Mouse (Mus musculus) kidney, embryonic 15.5 days (tissue): ENCODE data around the gene Dchs2. TPM values are rescaled to one million over a fixed set of nuclear protein-coding genes. Genes with fewer than 3 reads are reported as not detected.

ENCODE experiments used
- ATAC-seq: fragments of 200-750 bp; cut with Nextera tagmentation; replicated peaks from 2 replicates; pipeline ENCODE4 v1.8.0; 2017; ENCODE audit warnings: moderate TSS enrichment; ENCODE audit not compliant: low FRiP score
- H3K27ac ChIP-seq: fragments of 300-500 bp; sonication (generic); 2 replicates; pipeline ENCODE4 v1.5.1; 2015; ENCODE audit warnings: mild to moderate bottlenecking, inconsistent platforms
- H3K27me3 ChIP-seq: fragments of 300-500 bp; sonication (generic); 2 replicates; pipeline ENCODE4 v1.6.1; 2015; ENCODE audit warnings: inconsistent platforms
- H3K36me3 ChIP-seq: fragments of 300-500 bp; sonication (generic); 2 replicates; pipeline ENCODE4 v1.6.1; 2015; ENCODE audit warnings: inconsistent platforms
- H3K4me1 ChIP-seq: fragments of 300-500 bp; sonication (generic); 2 replicates; pipeline ENCODE4 v1.6.1; 2015; ENCODE audit warnings: inconsistent platforms
- H3K4me2 ChIP-seq: fragments of 300-500 bp; sonication (generic); 2 replicates; pipeline ENCODE4 v1.6.1; 2015; ENCODE audit warnings: moderate library complexity, mild to moderate bottlenecking, inconsistent platforms
- H3K4me3 ChIP-seq: fragments of 300-500 bp; sonication (generic); replicated peaks from 2 replicates; pipeline ENCODE4 v1.5.1; 2015; ENCODE audit warnings: mild to moderate bottlenecking, inconsistent platforms
- H3K9ac ChIP-seq: fragments of 300-500 bp; sonication (generic); 2 replicates; pipeline ENCODE4 v1.6.1; 2015; ENCODE audit warnings: mild to moderate bottlenecking, inconsistent platforms
- H3K9me3 ChIP-seq: fragments of 300-500 bp; sonication (generic); replicated peaks from 2 replicates; pipeline ENCODE4 v1.6.1; 2016; ENCODE audit warnings: inconsistent platforms
- WGBS: fragments of 180-500 bp; shearing (Covaris S2); methylation state at CpG from one replicate; pipeline ENCODE4 v1.1.7; 2015; ENCODE audit warnings: mixed read lengths; 5-methylcytosine and 5-hydroxymethylcytosine counted together
- polyA plus RNA-seq: library from polyadenylated mRNA; unstranded; fragments of >200 nt; fragmentation: Nextera tagmentation; extraction: Ambion mirVana; gene quantifications from 2 replicates; pipeline ENCODE4 v1.2.1, GENCODE M21; 2015

Dchs2 gene
- polyA plus RNA-seq, 1 experiment from 2014 or later: 0.21 TPM

DNA sequence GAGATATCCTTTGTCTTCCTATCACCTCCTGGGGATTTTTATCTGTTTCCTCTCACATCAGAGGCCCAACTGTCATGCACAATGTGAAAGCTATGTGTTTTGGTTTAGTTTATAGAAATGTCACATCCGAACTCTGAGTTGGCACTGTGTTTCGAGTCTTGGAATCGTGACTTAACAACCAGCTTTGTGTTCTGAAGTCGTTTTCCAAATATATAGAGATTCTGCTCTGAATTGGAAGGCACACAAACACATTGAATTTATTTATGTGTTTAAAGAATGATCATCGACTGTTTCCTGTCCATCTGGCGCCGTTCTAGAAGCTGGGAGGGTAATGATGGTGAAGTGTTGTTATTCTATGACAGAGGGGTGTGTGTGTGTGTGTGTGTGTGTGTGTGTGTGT lies 84.8 kb downstream of the Dchs2 start:
- Histone ChIP-seq H3K4me2 (no peak overlapping the region), H3K9ac (no peak overlapping the region), H3K4me1 (peaks cover 30% of the 10 kb centered on the region), H3K4me3 (no peak overlapping the region), H3K27me3 (no peaks in the 10 kb centered on the region; the same call in 1 of the 2 replicates), H3K27ac (peak overlapping the region; percentile 32; the same call in 1 of the 2 replicates), H3K36me3 (no peaks in the 10 kb centered on the region), H3K9me3 (no peaks in the 10 kb centered on the region)
- ATAC-seq: no peak
- WGBS: 34% methylated on average over 7 of the region's 7 CpGs

DNA sequence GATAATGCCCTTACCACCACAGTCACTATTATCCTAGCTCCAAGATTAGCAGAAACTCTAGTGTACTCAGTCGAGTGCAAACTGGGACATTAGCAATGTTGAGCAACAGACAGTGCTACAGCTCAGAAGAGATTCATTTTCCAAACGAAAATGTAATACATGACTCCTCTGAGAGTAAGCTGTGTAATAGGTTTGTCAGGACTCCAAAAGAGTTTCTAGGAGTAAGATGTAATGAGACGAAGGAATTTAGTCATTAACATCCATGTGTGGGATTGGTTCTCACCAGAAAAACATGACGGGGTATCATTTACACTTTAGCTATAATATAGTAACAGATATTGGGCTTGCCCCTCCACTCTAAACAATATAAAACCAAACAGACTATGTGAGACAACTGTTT lies 90.3 kb downstream of the Dchs2 start:
- Histone ChIP-seq H3K36me3 (no peaks in the 10 kb centered on the region), H3K9ac (no peak overlapping the region), H3K27ac (no peak overlapping the region), H3K4me1 (peaks cover 5% of the 10 kb centered on the region; the same call in 1 of the 2 replicates), H3K4me3 (no peak overlapping the region), H3K27me3 (no peaks in the 10 kb centered on the region), H3K9me3 (no peaks in the 10 kb centered on the region), H3K4me2 (no peak overlapping the region)
- no peak for ATAC-seq
- WGBS: 82% methylated on average over 4 of the region's 4 CpGs

DNA sequence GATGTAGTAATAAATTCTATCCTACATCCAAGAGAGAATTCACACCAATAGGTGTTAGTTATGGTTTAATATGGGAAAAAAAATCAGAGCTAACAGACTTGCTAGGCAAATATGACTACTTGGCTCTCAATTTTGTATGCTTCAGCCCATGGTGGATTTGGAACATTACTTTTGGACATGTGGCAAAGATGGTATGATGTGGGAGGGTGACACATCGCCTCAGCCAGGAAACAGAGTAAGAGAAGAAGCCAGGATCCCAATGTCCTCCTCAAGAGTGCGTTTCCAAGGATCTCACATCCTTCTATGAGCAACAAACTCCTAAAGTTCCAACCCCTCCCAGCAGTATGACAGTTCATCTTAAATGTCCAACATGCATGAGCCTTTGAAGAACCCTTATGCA lies 92.4 kb downstream of the Dchs2 start:
- Histone ChIP-seq H3K4me1 (peaks cover 5% of the 10 kb centered on the region; the same call in 1 of the 2 replicates), H3K9ac (no peak overlapping the region), H3K4me2 (no peak overlapping the region), H3K36me3 (no peaks in the 10 kb centered on the region), H3K27me3 (no peaks in the 10 kb centered on the region), H3K4me3 (no peak overlapping the region), H3K9me3 (no peaks in the 10 kb centered on the region), H3K27ac (no peak overlapping the region)
- 91% methylated on average over 2 of the region's 2 CpGs for WGBS
- no peak for ATAC-seq

DNA sequence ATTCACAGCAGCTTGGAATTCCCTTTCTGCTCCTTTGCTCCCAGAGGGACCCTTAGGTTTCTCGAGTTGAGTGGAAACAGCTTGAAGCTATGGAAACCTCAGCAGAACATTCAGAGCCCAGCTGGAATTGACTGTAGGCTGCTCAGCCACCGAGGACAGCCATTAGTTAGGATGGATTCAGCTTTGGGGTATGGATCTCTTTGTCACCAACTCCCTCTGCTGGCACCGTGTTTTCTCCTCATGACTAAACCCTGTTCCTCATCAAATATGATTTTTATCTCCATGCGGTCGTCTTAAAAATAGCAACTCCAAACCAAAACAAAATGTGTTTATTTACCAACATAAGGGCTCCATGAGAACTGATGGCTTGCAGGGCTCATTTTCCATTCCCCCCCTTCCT lies 94.4 kb downstream of the Dchs2 start:
- peaks cover 5% of the 10 kb centered on the region; the same call in 1 of the 2 replicates for H3K4me1 ChIP-seq
- WGBS: 33% methylated on average over 5 of the region's 5 CpGs
- H3K27ac ChIP-seq: no peak overlapping the region

DNA sequence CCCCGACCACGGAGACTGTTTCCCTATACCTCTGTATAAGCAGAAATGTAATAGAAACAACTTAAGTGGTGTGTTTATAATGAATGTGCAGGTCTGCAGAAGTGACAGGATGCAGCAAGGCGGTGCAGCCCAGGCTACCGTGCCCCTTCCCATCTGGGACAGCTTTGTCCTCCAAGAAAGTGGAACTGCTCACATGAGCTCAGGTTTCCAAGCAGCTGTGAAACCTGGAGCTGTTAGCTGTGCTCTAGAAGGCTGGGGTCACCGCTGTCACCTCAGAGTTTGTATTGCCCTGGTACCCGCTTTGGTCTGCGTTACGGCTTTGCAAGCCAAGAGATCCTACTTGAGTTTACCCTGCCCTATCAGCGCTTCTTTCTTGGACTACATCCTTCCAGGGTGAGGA lies 100.6 kb downstream of the Dchs2 start:
- Histone ChIP-seq H3K4me1 (0 out of 2 replicates have a peak, but pooled peaks cover 7% of the 10 kb centered on the region), H3K36me3 (no peaks in the 10 kb centered on the region), H3K27me3 (no peaks in the 10 kb centered on the region), H3K4me2 (no peak overlapping the region), H3K27ac (no peak overlapping the region), H3K4me3 (no peak overlapping the region), H3K9ac (no peak overlapping the region), H3K9me3 (no peaks in the 10 kb centered on the region)
- 43% methylated on average over 9 of the region's 9 CpGs for WGBS
- ATAC-seq: peak; percentile 71

More for the DNA sequence above, 94.4 kb downstream of the Dchs2 start:
- no peak overlapping the region for H3K4me2 ChIP-seq
- H3K36me3 ChIP-seq: no peaks in the 10 kb centered on the region
- no peak overlapping the region for H3K9ac ChIP-seq
- no peaks in the 10 kb centered on the region for H3K27me3 ChIP-seq
- no peaks in the 10 kb centered on the region for H3K9me3 ChIP-seq
- no peak for ATAC-seq
- H3K4me3 ChIP-seq: no peak overlapping the region

DNA sequence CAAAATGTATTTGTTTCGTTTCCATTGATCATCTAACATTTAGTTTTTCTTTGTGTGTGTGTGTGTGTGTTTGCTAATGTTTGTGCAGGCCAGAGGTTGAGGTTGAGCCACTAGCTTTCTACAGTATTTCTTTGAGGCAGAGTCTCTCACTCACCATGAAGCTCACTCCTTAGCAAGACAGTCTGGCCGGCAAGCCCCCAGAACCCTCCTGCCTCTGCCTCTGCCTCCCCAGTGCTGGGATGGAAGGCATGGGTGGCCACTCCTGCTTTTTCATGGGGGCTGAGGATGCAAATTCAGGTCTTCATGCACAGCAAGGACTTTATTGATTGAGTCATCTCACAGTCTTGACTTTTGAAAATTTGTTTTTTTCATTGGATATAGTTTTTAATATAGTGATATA lies 102.6 kb downstream of the Dchs2 start:
- no peak for ATAC-seq

DNA sequence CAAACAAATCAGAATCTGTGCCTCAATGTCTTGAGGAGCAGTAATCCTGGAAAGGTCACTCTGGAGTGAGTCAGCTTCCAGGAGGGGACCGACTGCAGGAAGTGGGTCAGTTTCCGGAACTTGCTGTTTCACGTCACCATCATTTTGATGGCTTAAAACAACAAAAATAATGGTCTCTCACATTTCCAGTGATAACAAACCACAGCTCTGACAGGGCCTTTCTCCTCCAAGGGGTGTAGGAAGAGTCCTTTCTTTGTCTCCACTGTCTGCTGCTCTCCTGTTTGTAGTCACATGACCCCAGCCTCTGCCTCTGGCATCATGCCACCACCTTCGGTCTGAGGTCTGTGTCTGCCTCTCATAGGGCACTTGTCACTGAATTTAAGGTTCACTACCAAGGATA lies 106.7 kb downstream of the Dchs2 start:
- Histone ChIP-seq H3K4me2 (no peak overlapping the region), H3K9me3 (no peaks in the 10 kb centered on the region), H3K9ac (no peak overlapping the region), H3K27ac (no peak overlapping the region), H3K36me3 (no peaks in the 10 kb centered on the region), H3K4me1 (peaks cover 5% of the 10 kb centered on the region; the same call in 1 of the 2 replicates), H3K27me3 (no peaks in the 10 kb centered on the region), H3K4me3 (no peak overlapping the region)
- WGBS: 30% methylated on average over 4 of the region's 4 CpGs
- peak; percentile 62 for ATAC-seq

More for the DNA sequence above, 102.6 kb downstream of the Dchs2 start:
- Histone ChIP-seq H3K4me3 (no peak overlapping the region), H3K4me1 (peaks cover 11% of the 10 kb centered on the region; the same call in 1 of the 2 replicates), H3K9ac (no peak overlapping the region), H3K4me2 (no peak overlapping the region), H3K36me3 (no peaks in the 10 kb centered on the region), H3K9me3 (no peaks in the 10 kb centered on the region), H3K27me3 (no peaks in the 10 kb centered on the region), H3K27ac (no peak overlapping the region)
- WGBS: 93% methylated on average over 2 of the region's 2 CpGs

DNA sequence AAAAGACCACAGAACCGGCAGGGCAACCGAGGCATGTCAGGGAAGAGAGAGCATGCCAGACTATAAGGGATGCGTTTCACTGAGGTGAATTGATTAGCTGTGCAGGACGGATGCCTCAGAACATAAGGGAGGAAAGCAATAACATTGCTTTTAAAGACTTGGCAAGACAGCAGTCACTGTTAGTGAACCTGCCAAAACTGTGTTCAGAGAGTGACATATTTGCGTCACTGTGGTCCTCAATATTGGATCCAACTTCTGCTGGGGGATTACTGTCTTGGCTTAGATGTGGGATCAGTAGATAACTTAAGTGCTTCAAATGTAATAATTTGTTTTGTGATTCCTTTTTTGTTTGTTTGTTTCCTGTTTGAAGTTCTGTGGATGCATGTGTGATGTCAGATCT lies 107.3 kb downstream of the Dchs2 start:
- Histone ChIP-seq H3K9ac (no peak overlapping the region), H3K9me3 (no peaks in the 10 kb centered on the region), H3K36me3 (no peaks in the 10 kb centered on the region), H3K4me3 (no peak overlapping the region), H3K27me3 (no peaks in the 10 kb centered on the region), H3K4me2 (no peak overlapping the region), H3K4me1 (peaks cover 5% of the 10 kb centered on the region; the same call in 1 of the 2 replicates), H3K27ac (no peak overlapping the region)
- 77% methylated on average over 5 of the region's 5 CpGs for WGBS
- no peak for ATAC-seq

DNA sequence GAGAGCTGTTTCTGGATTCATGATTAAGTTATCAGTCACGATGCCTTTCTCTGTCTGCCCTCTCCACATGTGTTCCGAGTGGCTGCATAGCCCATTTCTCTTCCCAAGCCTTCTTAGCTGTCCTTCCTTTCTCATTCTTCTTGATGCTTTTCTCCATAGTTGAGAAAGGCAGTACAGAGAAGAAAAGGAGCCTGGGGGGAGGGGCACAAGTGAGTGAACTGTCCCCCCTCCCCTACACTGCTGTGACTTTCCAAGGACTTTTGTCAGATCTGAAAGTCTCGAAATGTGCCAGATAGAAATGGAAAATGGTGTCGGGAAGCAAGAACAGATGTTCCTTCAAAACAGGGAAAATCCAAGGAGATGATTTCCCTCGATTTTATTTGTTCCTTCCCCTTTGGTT lies 118.8 kb downstream of the Dchs2 start:
- no peak for ATAC-seq
- no peak overlapping the region for H3K9ac ChIP-seq
- no peak overlapping the region for H3K4me2 ChIP-seq
- H3K27ac ChIP-seq: no peak overlapping the region
- H3K4me3 ChIP-seq: no peak overlapping the region
- 83% methylated on average over 5 of the region's 5 CpGs for WGBS
- no peaks in the 10 kb centered on the region for H3K9me3 ChIP-seq
- H3K27me3 ChIP-seq: no peaks in the 10 kb centered on the region
- H3K36me3 ChIP-seq: no peaks in the 10 kb centered on the region
- H3K4me1 ChIP-seq: 0 out of 2 replicates have a peak, but pooled peaks cover 4% of the 10 kb centered on the region

DNA sequence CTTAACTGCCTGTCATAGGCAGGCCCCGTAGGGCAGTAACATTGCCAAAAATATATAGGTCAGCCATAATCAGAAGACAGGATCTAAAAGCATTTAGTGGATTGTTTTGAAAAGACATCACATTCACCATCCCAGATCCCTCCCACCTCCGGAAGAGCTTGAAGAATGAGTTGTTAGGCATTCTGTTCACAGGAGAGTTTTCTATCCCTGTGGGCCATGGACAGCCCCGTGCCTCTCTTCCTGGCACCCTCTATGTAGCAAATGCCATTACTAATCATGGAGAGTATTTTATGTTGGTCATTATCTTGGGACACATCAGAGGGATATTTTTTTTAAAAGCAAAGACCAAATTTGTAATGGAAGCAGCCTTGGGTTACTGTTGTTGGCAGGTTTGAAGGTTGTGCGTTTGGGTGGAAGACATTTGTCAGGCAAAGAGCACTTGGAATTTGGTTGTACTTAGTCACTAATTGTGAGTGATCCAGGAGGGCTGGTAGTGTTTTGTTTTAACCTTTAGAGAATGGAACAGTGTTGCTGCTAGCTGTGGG lies 122.3 kb downstream of the Dchs2 start:
- H3K27me3 ChIP-seq: no peaks in the 10 kb centered on the region
- whole genome bisulfite sequencing: 70% methylated on average over 4 of the region's 4 CpGs
- no peak overlapping the region for H3K4me3 ChIP-seq
- no peak for ATAC-seq
- H3K4me2 ChIP-seq: no peak overlapping the region
- H3K27ac ChIP-seq: no peak overlapping the region
- H3K4me1 ChIP-seq: 0 out of 2 replicates have a peak, but pooled peaks cover 3% of the 10 kb centered on the region
- H3K36me3 ChIP-seq: no peaks in the 10 kb centered on the region
- no peaks in the 10 kb centered on the region for H3K9me3 ChIP-seq
- no peak overlapping the region for H3K9ac ChIP-seq

DNA sequence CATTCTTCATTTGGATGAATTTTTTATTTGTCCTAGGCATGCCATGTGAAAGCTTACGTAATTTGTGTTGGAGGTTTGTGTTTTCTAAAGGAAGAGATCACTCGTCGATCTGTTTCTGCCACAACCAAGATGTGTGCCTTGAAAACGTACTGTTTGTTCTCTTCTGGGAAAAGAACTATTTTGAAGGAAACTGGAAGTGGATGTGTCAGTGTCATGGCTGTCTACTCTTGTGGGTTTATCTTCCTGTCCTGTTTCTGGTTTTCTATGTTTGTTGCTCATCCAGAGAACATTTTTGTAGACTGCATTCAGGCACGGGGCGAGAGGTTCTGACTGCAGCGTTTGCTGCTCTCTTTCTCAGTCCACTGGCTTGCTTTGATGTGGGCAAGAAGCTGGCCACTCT lies 124.2 kb downstream of the Dchs2 start:
- Histone ChIP-seq H3K27ac (no peak overlapping the region), H3K4me1 (0 out of 2 replicates have a peak, but pooled peaks cover 3% of the 10 kb centered on the region), H3K4me3 (no peak overlapping the region), H3K9me3 (no peaks in the 10 kb centered on the region), H3K36me3 (no peaks in the 10 kb centered on the region), H3K4me2 (no peak overlapping the region), H3K27me3 (no peaks in the 10 kb centered on the region), H3K9ac (no peak overlapping the region)
- no peak for ATAC-seq
- 43% methylated on average over 7 of the region's 7 CpGs for WGBS

DNA sequence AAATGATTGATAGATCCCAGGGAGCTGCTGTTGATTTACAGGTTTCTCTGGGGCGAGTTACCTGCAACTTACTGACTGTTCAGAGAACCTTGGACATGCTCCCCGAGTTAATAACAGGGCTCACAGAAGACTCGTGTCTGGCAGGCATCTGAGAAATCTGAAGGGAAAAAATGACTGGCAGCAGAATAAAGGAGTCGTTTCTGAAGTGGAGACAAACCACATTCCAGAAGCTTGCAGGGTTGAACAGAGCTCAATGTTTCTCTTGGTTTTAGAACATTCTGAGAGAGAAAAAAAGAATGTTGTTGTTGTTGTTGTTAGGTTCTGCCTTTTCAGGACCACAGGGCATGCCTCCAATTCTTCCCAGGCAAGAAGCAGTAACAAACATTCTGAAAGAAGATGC lies 131.7 kb downstream of the Dchs2 start:
- H3K4me1 ChIP-seq: no peaks in the 10 kb centered on the region
- WGBS: 56% methylated on average over 4 of the region's 4 CpGs
- no peak overlapping the region for H3K9ac ChIP-seq
- no peaks in the 10 kb centered on the region for H3K36me3 ChIP-seq
- H3K27ac ChIP-seq: no peak overlapping the region
- H3K4me2 ChIP-seq: no peak overlapping the region
- H3K4me3 ChIP-seq: no peak overlapping the region
- H3K27me3 ChIP-seq: no peaks in the 10 kb centered on the region
- no peak for ATAC-seq
- H3K9me3 ChIP-seq: no peaks in the 10 kb centered on the region

DNA sequence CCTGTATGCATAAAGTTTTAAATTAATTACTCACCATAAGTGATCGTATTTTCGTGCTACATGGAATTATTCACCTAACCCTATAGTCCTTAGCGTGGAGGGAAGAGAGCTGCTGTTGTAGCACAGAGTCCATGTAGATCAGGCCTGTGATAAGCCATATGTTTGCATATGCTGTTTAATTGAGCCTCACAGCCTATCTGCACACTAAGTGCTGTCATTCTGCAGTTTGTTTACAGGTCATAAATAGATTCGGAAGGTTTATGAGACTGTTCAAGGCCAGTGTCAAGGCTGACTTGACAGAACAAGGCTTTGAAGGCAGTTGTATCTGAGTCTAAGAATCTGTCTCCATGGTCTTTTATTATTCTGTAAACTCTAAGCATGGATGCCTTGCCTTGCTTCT lies 138.3 kb downstream of the Dchs2 start:
- no peaks in the 10 kb centered on the region for H3K27me3 ChIP-seq
- WGBS: 67% methylated on average over 4 of the region's 4 CpGs
- ATAC-seq: no peak

More for the DNA sequence above, 138.3 kb downstream of the Dchs2 start:
- H3K9me3 ChIP-seq: no peaks in the 10 kb centered on the region
- H3K36me3 ChIP-seq: no peaks in the 10 kb centered on the region
- no peak overlapping the region for H3K4me3 ChIP-seq
- H3K4me1 ChIP-seq: no peaks in the 10 kb centered on the region
- H3K27ac ChIP-seq: no peak overlapping the region
- no peak overlapping the region for H3K4me2 ChIP-seq
- H3K9ac ChIP-seq: no peak overlapping the region
